Mouse (Mus musculus) E14TG2a.4 (cell line): ENCODE measurements around the gene Ryr2.
"Not testable (repeated sequence)": the region's sequence is repeated elsewhere in the genome, so short reads cannot be mapped to it uniquely, and the experiment has no call there.

Source experiments
- H3K27me3 ChIP-seq: 2 replicates; pipeline ENCODE4 v1.6.1; 2014; ENCODE audit warnings: low read length, control low read depth; ENCODE audit not compliant: insufficient read depth
- H3K36me3 ChIP-seq: 2 replicates; pipeline ENCODE4 v1.6.1; 2014; ENCODE audit warnings: low read length, control low read depth; ENCODE audit not compliant: insufficient read depth
- H3K4me1 ChIP-seq: replicated peaks from 2 replicates; pipeline ENCODE4 v1.6.1; 2014; ENCODE audit warnings: low read depth, low read length, control low read depth
- H3K4me3 ChIP-seq: replicated peaks from 2 replicates; pipeline ENCODE4 v1.5.1; 2014; ENCODE audit warnings: mild to moderate bottlenecking, low read length
- H3K9me3 ChIP-seq: 2 replicates; pipeline ENCODE4 v1.6.1; 2014; ENCODE audit warnings: low read length, control low read depth
- CTCF ChIP-seq: conservative IDR thresholded peaks from 2 replicates; pipeline ENCODE4 v1.5.1; 2014; ENCODE audit warnings: low read length
- NANOG ChIP-seq: IDR thresholded peaks from 2 replicates; pipeline ENCODE4 v1.6.1; 2014; ENCODE audit warnings: borderline replicate concordance, low read length, mixed read lengths
- POU5F1 ChIP-seq: IDR thresholded peaks from 2 replicates; pipeline ENCODE4 v1.6.1; 2014; ENCODE audit warnings: low read length, borderline replicate concordance

The Ryr2 gene

DNA sequence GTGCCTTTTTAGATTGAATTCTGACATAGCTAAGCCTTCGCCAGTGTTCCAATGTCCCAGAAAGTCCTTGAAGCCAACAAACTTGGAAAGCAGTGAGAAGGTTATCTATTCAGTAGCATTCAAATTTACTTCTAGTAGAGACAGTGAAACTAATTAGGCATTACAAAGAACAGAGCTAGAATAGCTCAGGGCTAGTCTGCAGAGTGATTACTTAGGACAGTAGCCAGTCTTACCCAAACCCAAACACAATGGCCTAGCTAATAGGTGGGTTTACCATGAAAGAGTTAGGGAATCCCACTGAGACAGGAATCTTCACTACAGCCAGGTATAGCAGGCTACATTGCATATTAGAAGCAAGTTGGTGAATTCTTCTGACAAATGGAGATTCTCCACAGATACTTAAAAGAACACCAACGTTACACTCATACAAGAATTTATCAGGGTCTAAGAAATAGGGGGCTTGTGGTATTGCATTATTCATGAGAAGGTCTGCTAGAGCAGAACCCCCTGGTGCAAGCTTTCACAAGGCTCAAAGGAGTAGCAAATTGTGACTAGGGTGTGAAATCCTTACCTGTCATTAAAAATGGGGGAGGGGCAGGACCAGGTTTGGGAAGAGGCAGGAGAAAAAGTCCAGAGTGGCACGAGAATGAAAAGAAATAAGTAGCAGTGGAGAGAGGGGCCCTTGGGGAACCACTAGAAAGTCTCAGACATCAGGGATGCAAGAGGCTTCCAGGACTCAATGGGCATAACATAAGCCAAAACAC is 172.3 kb downstream of the Ryr2 start:
- peak; percentile 86 for TF ChIP-seq NANOG
- H3K4me1 ChIP-seq: peaks cover 47% of the 10 kb centered on the region
- H3K36me3 ChIP-seq, H3K27me3 ChIP-seq: not testable (repeated sequence)
- peaks cover 11% of the 10 kb centered on the region for H3K9me3 ChIP-seq
- peak overlapping the region; percentile 39 for H3K4me3 ChIP-seq

DNA sequence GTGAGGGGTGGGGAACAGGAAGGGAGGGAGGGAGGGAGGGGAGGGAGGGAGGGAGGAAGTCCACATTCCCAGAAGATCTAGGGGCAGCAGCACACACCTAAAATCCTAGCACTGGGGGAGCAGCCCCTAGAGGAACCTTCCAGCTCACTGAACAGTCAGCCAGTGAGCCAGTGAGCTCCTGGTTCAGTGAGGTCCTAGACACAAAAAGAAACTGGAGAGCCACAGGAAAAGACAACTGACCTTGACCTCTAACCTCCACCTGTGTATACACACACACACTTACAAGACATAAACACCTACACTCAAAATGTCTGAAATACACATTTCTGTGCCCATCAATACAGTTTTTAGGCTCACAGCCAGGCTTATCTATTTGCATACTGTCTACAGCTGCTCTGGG is 173.4 kb downstream of the Ryr2 start:
- no peaks in the 10 kb centered on the region for H3K36me3 ChIP-seq
- no peaks in the 10 kb centered on the region for H3K27me3 ChIP-seq
- TF ChIP-seq CTCF (no peak), NANOG (no peak), POU5F1 (no peak)
- peaks cover 52% of the 10 kb centered on the region for H3K4me1 ChIP-seq
- no peak overlapping the region for H3K4me3 ChIP-seq
- peaks cover 11% of the 10 kb centered on the region for H3K9me3 ChIP-seq

DNA sequence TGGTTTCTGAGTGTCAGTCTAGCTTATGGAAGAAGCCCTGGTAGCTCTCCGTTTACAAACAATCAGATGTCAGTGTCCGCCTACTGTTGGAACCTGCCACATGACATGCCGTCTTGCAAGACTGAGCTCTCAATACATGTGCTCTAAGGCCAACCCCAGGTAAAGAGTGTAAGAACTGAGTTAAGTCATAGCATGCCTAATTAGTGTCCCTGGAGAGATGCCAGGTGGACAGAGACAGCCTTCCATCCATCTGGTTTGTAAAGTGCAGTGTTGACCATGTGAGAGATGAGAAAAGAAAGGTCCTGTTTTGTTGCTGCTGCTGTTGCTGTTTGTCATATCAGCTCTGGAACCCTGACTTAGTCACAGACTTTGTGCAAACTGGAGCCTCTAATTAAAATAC is 178.0 kb downstream of the Ryr2 start:
- H3K4me1 ChIP-seq: peaks cover 36% of the 10 kb centered on the region
- no peak for TF ChIP-seq POU5F1
- no peak for TF ChIP-seq CTCF
- TF ChIP-seq NANOG: no peak
- peaks cover 11% of the 10 kb centered on the region for H3K9me3 ChIP-seq
- H3K36me3 ChIP-seq: no peaks in the 10 kb centered on the region
- no peaks in the 10 kb centered on the region for H3K27me3 ChIP-seq
- H3K4me3 ChIP-seq: no peak overlapping the region

DNA sequence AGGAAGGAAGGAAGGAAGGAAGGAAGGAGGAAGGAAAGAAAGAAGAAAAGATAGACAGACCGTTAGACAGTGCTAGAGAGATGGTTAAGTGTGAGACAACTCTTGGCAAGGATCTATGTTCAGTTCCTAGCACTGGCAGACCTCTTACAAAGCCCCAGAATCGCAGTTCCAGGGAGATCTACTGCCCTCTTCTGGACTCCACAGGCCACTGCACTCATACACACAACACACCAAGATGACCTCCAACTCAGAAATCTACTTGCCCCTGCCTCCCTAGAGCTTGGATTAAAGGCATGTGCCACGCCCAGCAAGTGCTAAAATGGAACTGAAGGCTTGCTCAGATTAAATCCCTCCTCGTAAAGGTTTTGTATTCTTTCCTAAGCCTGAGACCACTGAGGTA is 179.0 kb downstream of the Ryr2 start:
- Histone ChIP-seq H3K4me1 (peaks cover 28% of the 10 kb centered on the region), H3K9me3 (peaks cover 7% of the 10 kb centered on the region), H3K27me3 (no peaks in the 10 kb centered on the region), H3K4me3 (no peak overlapping the region), H3K36me3 (no peaks in the 10 kb centered on the region)
- no peak for TF ChIP-seq NANOG
- TF ChIP-seq CTCF: peak; percentile 75

DNA sequence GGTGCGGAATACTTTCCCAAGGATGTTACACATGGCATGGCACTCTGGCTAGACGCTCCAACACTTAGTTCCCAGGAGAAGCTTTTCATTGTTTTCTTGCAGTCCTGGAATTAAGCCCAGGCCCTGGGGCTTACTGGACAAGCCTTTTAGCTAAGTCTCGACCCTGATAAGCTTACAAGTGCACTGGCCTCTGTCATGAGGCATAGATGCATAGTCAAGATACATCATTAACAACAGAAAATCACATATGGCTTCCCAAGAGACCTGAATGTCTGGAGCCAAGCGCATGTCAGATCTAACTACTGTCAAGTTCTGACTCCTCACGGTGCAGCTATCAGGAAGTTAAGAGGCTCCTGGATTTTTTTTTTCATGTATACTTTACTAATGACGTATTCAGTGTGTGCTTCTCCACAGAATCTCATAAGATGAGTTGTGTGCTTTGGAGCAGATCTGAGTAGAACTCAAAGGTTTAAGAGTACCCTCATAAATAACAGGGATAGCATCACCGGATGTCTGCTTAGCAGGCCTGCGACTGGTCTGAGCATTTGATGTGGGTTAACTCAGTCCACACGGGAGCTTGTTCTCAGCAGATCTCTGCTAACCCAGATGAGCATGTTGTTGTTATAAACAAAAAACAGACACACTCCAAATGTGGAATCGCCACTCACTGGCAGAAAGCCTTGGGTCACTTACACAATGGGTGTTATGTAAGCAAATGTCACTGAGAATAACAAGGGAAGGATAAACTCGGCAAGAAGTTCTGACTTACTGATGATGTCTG is 179.8 kb downstream of the Ryr2 start:
- H3K4me1 ChIP-seq: peaks cover 26% of the 10 kb centered on the region
- H3K4me3 ChIP-seq: 0 out of 2 replicates have a peak overlapping the region, but pooled peaks have one; percentile 4
- TF ChIP-seq CTCF (no peak), POU5F1 (no peak), NANOG (no peak)
- H3K36me3 ChIP-seq: no peaks in the 10 kb centered on the region
- H3K27me3 ChIP-seq: no peaks in the 10 kb centered on the region
- H3K9me3 ChIP-seq: peaks cover under 1% of the 10 kb centered on the region; the same call in 1 of the 2 replicates

DNA sequence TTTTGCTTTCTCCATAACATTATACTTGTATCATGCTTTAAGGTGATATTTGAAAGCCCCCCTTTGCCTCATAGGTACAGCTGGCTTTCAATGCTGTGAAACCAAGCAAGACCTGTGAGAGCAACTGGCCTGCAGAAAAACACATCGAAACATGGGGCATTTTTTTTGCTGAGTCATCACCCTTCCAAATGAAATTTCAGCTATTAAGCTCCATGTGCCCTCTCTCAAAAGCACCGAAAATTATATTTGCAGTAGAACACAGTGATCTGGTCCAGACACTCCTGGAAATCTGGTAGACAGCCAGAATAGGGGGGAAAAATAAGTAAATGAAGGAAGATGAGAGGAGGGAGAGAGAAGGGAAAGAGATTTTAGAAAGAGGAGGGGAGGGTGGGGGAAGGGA is 180.5 kb downstream of the Ryr2 start:
- H3K27me3 ChIP-seq: no peaks in the 10 kb centered on the region
- H3K4me1 ChIP-seq: peaks cover 26% of the 10 kb centered on the region
- no peaks in the 10 kb centered on the region for H3K36me3 ChIP-seq
- H3K4me3 ChIP-seq: 0 out of 2 replicates have a peak overlapping the region, but pooled peaks have one; percentile 4
- H3K9me3 ChIP-seq: no peaks in the 10 kb centered on the region
- TF ChIP-seq CTCF (no peak), NANOG (no peak), POU5F1 (no peak)

DNA sequence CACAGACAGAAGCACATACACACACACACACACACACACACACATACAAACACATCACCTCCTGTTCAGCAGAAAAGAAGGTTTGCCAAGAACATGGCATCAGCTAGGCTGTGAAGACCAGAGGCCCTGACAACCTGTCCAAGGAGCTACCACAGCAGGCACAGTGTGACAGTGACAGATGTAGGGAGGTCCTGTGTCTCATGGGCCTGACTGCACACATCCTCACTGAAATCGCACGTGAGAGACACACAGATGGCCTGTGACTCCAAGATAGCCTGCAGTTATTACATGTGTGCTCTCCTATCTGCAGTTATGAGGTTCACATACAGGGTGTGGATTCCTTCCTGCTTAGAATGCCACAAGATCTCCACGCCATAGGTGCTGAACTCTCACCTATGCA is 182.0 kb downstream of the Ryr2 start:
- TF ChIP-seq CTCF: no peak
- no peak for TF ChIP-seq NANOG
- no peak for TF ChIP-seq POU5F1
- Histone ChIP-seq H3K27me3 (no peaks in the 10 kb centered on the region), H3K4me3 (no peak overlapping the region)

DNA sequence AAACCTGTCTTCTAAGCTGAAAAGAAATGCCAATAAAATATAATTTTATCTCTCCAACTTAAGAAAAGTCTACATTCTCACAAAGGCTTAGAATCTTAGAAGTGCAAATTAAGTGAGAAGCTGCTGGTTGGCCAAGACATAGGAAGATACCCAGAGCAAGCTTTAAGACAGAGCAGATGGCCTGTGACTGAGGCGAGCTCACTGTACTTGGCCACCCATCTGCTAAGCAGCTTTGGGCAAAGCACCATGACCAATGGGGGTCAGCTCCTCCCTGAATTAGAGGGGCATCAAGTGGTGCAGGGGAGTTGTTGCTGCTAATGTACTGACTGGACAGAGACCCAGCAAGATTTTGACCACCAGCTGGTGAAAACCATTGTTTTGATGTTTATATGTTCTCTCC is 186.2 kb downstream of the Ryr2 start:
- TF ChIP-seq POU5F1: no peak
- TF ChIP-seq CTCF: no peak
- no peak for TF ChIP-seq NANOG
- Histone ChIP-seq H3K36me3 (no peaks in the 10 kb centered on the region), H3K4me1 (peaks cover 21% of the 10 kb centered on the region), H3K9me3 (peaks cover 3% of the 10 kb centered on the region; the same call in 1 of the 2 replicates), H3K4me3 (no peak overlapping the region), H3K27me3 (no peaks in the 10 kb centered on the region)

More for the DNA sequence above, 182.0 kb downstream of the Ryr2 start:
- Histone ChIP-seq H3K4me1 (peaks cover 26% of the 10 kb centered on the region), H3K36me3 (no peaks in the 10 kb centered on the region), H3K9me3 (peaks cover 3% of the 10 kb centered on the region; the same call in 1 of the 2 replicates)
